In the genomic region with DNA sequence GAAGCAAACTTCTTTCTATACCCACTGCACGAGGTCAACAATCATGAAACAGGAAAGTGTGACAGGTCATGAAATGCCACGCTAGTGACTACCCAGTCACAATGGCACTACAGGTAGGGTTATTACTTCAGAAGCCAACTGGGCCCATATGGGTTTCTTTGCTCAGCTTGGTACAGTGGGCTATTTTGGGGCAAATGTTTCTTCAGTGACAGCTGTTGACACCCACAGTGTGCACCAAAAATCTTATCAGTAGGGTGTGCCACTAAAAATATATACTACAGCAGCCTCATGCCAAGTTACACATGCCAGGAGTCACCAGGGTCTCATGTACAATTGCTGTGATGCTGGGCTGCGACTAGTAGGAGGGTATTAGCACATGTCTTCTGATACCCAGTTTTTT, we compare ENCODE assay signal across 11 mouse cellular contexts.
"Had no signal": no experiment of that assay in that cellular context is flagged by ENCODE, and none has a peak within 500 bp of the region (broad histone marks: within the 10 kb centered on the region; RNA-seq: fewer than 3 reads in every experiment).

No protein-coding gene starts in this region.

- DNase-seq: kidney, adult 18-20 months; kidney, adult 9 months; kidney, postnatal 14 days; kidney, postnatal 4 days; layer of hippocampus, postnatal 36 days; liver; lung, adult 18-20 months; lung, postnatal 10 days; lung, postnatal 36 days; thymus, adult 18-20 months; thymus, postnatal 36 days had no signal
